Mouse (Mus musculus) gonadal fat pad, adult 2 months (tissue): Measurements from ENCODE around the gene Trim31. TPM values are rescaled to one million over a fixed set of nuclear protein-coding genes. Genes with fewer than 3 reads are reported as not detected.

Experiments used
- DNase-seq: peaks from one replicate; pipeline ENCODE4 v3.0.0-alpha.2; 2012; ENCODE audit warnings: low read depth
- polyA plus RNA-seq: library from polyadenylated mRNA; depleted of rRNA; stranded (reverse); fragments of >200 nt; gene quantifications from 2 replicates; pipeline ENCODE4 v1.2.3, GENCODE M21; 2012; rRNA removed

The Trim31 gene
- polyA plus RNA-seq, 1 experiment = 0.04 TPM

- DNase-seq = no peak
Observed at GRCm38 (mm10) chr17:36944121-36944775, 46.3 kb downstream of the Trim31 start.

GRCm38 (mm10) chr17:36947051-36947819 is 49.3 kb downstream of the Trim31 start:
- DNase-seq = no peak

- DNase-seq = no peak
Observed at GRCm38 (mm10) chr17:36948286-36948685, 50.4 kb downstream of the Trim31 start.

GRCm38 (mm10) chr17:36949265-36949664 is 51.3 kb downstream of the Trim31 start:
- no peak for DNase-seq

- DNase-seq = peak; percentile 86
Observed at GRCm38 (mm10) chr17:36950981-36951947, 53.3 kb downstream of the Trim31 start, which contains the start of gene Ppp1r11. Ppp1r11 (minus strand) TSS chr17:36951741.

GRCm38 (mm10) chr17:36952631-36953030 is 54.7 kb downstream of the Trim31 start:
- no peak for DNase-seq

- DNase-seq = no peak
Observed at GRCm38 (mm10) chr17:36953062-36953461, 55.1 kb downstream of the Trim31 start.

- peak; percentile 80 for DNase-seq
Observed at GRCm38 (mm10) chr17:36957999-36958743, 60.3 kb downstream of the Trim31 start, which contains the start of the genes Znrd1 and Znrd1as. Znrd1 (minus strand) TSS chr17:36958559. Znrd1as (plus strand) TSS chr17:36958592.

- DNase-seq = no peak
Observed at GRCm38 (mm10) chr17:36958884-36959283, 61.0 kb downstream of the Trim31 start.

Other genes starting within 250 kb of the Trim31 start
- not detected in 2 replicates for gene H2-M1, start 225.9 kb upstream of the Trim31 start, polyA plus RNA-seq
- gene H2-M10.5, start 125.2 kb upstream of the Trim31 start, polyA plus RNA-seq = not detected in 2 replicates
- gene H2-M10.6, start 85.9 kb upstream of the Trim31 start, polyA plus RNA-seq = not detected in 2 replicates
- gene Trim26, start 61.0 kb upstream of the Trim31 start, polyA plus RNA-seq = 39.2 and 43.9 TPM in 2 replicates
- 0.15 TPM in 1 of 2 replicates, not detected in the other for gene Trim15, start 30.9 kb upstream of the Trim31 start, polyA plus RNA-seq
- 0.13 and 0.27 TPM in 2 replicates for gene Trim10, start 28.5 kb upstream of the Trim31 start, polyA plus RNA-seq
- not detected in 2 replicates for gene Trim40, start 8.0 kb upstream of the Trim31 start, polyA plus RNA-seq
- gene Rnf39, start 44.8 kb downstream of the Trim31 start, polyA plus RNA-seq = 1.1 TPM in 2 replicates
- 39.7 and 48.5 TPM in 2 replicates for gene Ppp1r11, start 53.6 kb downstream of the Trim31 start, polyA plus RNA-seq
- 26.1 and 32.9 TPM in 2 replicates for gene Znrd1, start 60.4 kb downstream of the Trim31 start, polyA plus RNA-seq
- gene Znrd1as, start 60.5 kb downstream of the Trim31 start, polyA plus RNA-seq = 2.5 and 4.5 TPM in 2 replicates
- gene 2410137M14Rik, start 83.1 kb downstream of the Trim31 start, polyA plus RNA-seq = not detected in 2 replicates
- gene H2-M5, start 91.4 kb downstream of the Trim31 start, polyA plus RNA-seq = 0.16 and 0.18 TPM in 2 replicates
- 4.5 and 4.7 TPM in 2 replicates for gene Zfp57, start 103.0 kb downstream of the Trim31 start, polyA plus RNA-seq
- gene Mog, start 125.3 kb downstream of the Trim31 start, polyA plus RNA-seq = not detected in 2 replicates
- gene Gabbr1, start 147.8 kb downstream of the Trim31 start, polyA plus RNA-seq = 17.3 and 21.3 TPM in 2 replicates
- not detected in 2 replicates for gene Olfr90, start 190.4 kb downstream of the Trim31 start, polyA plus RNA-seq
- not detected in 2 replicates for gene Olfr91, start 200.2 kb downstream of the Trim31 start, polyA plus RNA-seq
- not detected in 2 replicates for gene Olfr92, start 222.0 kb downstream of the Trim31 start, polyA plus RNA-seq